Mouse (Mus musculus) thymus, postnatal 0 days (tissue): ENCODE measurements around the gene Sort1. TPM values are rescaled to one million over a fixed set of nuclear protein-coding genes. Genes with fewer than 3 reads are reported as not detected.

ENCODE experiments used
- DNase-seq: peaks from one replicate; pipeline ENCODE4 v3.0.0-alpha.2; 2015; ENCODE audit warnings: low spot score
- polyA plus RNA-seq: library from polyadenylated mRNA; unstranded; fragments of >200 nt; fragmentation: Nextera tagmentation; extraction: Ambion mirVana; gene quantifications from 2 replicates; pipeline ENCODE4 v1.2.1, GENCODE M21; 2015

The Sort1 gene
- polyA plus RNA-seq, 1 experiment from 2014 or later = 2.7 TPM

DNA sequence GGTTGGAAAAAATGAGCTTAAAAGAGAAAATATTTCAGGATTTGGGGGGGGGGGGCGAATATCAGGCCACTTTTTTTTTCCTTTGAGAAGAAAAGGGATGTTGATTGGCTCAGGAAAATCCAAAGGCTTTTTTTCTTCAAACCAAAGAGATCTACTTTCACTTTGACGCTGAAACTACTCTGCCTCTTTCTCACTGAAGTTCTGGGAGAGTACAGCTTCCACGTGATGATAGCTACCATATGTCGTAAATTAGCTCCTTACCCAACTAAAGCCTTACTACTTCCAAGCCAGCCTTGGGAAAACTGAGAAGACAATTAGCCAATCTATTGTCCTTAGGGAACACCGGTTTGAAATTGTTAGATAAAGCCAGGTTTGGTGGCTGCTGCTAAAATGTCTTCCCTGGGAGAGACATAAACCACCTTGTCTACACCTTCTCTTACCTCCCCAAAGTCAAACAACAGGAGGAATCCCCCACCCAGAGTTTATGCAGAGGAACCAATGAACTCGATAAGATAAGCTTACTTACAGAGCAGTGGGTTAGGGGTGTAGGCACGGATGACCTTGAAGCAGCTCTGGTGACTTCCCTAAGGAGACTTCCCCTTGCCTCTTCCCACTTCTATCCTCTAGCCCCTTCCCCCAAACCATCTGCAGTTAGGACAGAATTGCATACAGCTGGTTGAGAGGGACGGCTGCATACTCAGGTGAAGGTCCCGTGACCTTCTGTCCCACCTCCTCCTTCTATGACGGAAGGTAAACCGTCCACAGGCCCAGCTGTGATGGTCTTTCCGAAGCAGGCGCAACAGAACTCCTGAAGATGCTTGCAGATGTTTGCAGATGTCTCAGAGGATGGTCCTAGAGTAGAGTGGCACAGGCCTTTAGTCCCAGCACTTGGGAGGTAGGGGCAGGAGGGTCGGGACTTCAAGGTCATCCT lies 98.3 kb downstream of the Sort1 start:
- peak; percentile 38 for DNase-seq

DNA sequence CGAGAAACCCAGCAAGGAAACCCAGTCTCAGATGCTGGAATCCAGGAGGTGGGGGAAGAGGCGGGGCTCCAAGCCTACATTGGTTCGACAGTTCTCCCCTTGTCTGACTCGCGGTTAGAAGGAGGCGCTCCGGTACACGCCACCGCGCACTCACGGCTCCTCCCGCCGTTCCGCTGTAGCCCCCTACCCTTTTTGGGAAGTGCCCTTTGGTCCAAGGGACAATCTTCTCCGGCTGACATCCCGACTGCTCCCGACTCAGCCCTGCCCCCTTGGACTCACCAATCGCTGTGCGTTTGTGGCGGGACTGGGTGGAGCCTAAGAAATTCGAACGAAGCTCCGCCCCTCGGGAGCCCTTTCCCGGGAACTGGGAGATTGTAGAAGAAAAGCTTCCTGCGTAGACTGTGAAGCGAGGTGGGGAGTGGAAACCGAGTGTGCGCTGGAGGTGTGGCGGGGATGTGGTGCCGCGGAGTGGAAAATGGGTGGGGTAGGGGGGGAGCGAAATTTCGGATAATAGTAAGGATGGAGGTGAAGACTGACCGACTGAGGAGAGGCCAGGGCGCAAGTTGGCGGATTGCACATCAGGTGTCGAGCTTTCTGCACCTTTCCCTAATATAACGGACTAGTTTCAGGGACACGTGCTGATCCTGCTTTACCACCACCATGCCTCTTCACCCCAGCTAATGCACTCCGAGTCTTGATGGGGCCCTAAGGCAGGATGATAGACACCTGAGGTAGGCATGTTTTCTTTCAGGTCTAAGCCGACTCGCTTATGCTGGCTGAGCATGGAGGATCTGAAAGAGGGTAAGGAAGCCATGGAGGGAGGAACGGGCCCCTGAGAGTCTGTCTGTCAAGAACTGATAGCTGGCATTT lies 99.8 kb downstream of the Sort1 start, which contains the start of gene Psrc1:
TSS of gene Psrc1 (plus strand) at position 355 of the 870 bp plus-strand sequence.
- DNase-seq = peak; percentile 68

DNA sequence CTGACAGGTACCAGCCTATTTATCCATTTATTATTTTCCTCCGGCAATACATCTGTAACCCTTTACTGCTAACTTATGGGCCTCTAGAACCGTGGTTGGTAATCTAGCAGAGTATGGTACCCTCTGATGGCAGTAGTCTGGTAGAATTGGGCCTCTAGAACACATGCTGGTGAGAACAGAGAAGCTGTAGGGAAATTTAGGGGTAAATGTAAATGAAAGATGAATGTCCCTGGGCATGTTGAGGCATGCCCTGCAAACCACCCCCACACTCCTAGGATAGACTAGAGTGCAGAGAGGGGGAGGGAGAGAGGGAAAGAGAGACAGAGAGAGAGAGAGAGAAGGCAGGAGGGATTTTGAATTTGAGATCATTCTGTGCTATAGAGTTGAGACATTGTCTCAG lies 100.5 kb downstream of the Sort1 start:
- no peak for DNase-seq

DNA sequence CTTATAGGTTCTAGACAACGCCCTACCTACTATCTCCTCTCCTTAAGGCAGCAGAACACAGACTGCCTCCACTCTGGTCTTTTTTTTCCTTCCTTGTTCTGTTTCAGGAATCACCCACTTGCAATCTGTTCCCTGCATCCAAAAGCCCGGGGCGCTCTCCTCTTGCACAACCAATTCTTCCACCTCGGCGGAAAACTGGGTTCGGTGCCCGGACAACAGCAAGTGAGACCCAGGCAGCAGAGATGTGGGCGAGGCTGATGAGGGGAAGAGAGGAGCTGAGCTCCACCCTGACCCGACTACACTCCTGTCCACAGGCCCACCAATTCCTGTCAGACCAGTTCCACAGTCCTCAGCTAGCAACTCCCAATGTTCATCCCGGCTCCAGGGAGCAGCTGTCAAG lies 102.3 kb downstream of the Sort1 start:
- DNase-seq = no peak

DNA sequence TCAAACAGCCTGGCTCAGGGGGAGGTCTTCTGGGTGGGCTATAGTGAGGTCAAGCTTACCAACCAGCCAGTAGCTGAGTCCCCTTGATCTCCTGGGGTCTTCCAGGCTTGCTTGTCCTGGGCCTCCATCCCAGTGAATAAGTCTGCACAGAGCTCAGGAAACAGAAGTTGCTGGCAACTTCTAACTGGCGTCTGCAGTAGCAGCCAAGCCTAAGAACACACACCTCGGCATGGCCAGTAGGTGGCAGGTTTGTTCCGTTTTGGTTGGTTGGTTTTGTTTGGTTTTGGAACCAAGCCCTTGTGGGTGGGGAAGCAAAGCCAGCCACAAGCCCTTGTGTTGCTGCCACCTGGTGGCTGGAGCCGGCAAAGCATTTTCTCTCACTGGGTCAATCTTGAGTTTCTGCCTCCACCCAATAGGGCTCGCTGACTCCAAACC lies 105.2 kb downstream of the Sort1 start:
- DNase-seq = peak; percentile 97

DNA sequence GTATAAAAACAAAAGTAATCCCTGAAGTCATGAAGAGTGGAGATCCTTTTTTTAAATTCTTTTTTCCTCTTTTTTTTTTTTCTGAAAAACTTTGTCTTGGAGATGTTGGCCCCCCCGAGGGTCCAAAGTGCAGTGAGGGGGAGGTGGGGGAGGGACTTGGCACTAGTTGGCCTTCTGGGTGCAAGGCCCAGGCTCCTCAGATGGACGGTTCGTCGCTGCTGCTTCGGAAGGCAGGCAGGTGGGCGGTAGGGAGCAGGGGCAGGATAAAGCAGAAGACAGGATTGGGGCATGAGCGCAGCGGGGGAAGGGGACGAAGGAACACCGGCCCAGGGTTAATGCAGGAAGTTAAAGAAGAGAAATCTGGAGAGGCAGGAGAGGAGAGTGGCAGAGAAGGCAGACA lies 108.4 kb downstream of the Sort1 start:
- no peak for DNase-seq

DNA sequence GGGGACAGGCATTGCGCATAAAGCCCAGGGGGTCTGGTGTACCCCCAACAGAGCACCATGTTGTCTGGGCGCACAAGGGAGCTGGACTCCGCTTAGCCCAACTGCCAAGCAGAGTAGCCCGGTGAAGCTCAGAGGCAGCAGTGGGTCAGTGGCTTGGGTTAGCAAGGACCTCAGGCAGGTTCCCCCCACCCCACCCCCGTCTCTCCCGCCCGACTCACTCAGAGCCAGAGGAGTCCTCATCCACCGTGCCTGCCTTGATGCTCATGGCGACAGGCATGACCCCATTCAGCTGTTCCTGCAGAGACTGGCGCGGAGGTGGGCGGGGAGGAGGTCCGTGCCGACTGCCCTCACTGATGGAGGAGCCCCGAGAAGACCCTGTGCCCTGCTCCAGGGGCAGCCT lies 108.9 kb downstream of the Sort1 start:
- no peak for DNase-seq

DNA sequence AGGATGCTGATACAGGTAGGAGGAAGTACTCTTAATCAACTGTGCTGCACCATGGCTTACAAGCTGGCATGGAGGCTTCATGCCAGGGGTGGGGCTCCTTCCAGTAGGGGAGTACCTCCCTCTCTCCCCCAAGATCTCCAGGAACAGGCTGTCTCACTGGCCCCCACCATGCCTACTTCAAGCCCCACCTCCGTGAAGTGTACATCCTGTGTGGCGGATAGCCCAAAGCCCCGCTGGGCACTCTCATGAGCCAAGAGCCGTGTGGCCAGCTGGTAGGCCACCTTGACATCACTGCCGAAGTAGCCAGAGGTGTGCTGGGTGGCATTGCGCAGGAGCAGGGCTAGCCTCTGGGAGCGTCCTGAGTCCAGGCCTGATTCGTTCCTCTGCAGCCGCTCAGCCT lies 114.4 kb downstream of the Sort1 start:
- DNase-seq = no peak

DNA sequence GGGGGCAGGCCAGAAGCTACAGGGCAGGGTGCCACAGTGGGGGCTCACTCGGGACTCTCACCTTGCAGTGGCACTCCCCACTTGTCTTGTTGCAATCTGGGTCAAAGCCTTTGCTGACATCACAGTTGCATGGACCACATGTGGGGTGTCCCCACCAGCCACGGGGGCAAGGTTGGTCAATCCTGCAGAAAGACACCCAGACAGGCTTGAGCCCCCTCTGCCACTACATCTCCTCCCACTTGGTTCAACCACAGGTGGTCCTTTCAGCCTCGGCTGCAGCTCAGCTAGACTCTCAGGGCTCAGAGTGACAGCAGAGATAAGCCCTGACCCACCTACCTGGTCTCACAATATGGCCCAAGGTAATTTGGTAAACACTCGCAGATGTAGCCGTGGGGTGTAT lies 116.6 kb downstream of the Sort1 start:
- DNase-seq = no peak

DNA sequence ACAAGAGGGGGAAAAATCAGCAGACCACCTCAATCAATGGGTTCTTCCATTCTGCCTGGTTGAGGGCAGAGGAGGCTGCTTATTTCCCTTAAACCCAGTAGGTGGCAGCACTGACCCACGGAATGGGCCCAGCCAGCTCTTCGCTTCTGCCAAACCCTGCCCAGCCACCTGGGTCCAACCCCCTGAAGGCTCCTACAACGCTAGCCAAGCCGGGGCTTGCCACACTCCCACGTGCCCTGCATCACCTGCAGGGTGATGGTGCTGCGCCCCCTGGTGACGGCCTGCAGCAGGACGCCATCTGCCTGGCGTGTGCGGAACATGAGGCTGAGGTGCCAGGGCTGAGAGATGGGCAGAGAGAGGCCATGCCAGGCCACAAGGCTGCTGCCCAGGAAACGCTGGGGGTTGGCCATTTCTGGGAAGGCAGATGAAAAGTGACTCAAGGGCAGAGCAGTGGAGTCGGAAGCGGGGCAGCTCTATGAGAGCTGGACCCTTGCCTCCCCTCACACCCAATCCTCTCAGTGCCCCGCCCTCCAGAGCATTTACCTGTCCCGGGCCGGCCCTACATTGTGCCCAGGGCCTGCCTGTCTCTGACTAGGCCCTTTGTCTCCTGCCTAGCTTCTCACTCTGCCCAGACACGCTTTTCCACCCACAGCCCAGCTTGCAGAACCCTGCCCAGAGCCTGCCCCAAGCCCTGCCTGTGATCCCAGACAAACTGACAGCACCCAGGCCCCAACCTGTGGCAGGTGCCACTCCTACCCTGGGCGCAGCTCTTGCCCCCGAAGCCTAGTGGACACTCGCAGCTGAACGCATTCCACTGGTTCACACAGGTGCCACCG lies 118.0 kb downstream of the Sort1 start:
- DNase-seq = peak; percentile 97

DNA sequence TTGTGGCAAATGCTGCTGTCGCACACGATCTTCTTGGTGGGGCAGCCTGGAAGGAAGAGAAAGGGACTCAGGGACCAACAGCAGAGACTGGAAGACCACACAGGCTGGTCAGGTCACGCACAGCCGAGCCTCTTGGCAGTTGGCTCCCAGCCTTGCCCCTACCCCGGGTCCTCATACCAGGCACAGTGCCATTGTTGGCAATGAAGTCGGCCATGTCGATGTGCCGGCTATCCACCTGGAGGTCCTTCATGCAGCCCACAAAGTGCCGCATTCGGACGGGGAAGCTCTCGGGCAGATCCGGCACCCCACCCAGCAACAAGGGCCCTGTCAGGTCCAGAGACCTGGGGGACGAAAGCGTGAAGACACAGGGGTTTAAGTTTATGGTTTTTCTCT lies 118.6 kb downstream of the Sort1 start:
- DNase-seq = no peak

DNA sequence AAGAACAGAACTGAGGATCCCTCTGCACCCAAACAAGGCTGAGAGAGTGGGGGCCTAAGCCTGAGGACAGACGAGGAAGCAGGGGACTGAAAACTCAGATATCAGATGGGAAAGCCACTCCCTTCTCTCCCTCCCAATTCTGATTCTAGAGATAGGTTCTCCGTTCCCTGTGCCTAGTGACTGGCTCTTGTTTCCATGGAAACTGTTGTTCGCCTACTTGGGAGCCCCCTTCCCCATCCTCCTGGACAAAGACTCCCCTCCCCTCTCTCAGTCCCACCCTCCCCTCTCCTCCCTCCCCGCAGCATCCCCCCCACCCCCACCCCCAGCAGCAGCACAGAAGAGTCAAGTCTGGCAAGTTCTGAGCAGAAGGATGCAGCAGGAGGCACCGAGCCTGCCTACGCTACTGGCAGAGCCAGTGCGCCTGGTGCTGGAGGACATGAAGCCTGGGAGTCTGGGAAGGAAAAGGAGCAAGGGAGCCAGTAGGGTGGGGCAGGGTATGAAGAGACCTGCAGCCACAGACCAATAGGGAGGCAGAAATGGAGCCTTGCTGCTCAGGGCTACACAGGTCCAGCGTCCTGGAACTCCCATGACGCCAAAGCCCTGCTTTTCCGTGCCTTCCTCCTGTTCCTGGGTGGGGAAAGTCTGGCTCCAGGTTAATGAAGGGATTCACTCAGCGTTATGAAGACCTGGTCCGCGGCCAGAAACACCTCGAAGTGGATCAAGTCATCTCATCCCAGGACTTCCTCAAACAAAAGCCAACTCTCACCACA lies 121.8 kb downstream of the Sort1 start:
- no peak for DNase-seq

DNA sequence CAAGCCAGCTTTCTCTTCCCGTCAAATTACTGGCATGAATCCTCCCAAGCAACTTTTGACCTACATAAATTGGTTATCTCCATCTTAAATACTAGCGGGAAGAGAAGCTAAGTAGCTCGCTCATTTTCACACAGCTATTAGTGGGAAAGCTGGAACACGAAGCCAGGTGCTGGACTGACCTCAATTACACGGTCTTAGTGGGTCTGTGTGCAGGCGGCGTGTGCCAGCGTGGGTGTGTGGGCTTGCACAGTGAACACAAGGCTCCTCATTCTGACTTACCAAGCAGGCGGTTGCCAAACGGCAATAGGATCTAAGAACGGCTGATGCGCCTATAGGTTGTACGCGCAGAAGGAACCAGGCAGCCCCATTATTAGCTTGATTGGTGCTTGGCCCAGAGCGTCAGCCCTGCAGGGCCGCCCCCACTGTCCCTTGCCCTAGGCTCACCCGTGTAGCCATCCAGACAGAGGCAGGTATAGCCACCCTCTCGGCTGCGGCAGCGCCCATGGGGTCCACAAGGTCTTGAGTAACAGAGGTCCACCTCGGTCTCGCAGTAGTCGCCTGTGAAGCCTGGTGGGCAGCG lies 122.5 kb downstream of the Sort1 start:
- DNase-seq = no peak

DNA sequence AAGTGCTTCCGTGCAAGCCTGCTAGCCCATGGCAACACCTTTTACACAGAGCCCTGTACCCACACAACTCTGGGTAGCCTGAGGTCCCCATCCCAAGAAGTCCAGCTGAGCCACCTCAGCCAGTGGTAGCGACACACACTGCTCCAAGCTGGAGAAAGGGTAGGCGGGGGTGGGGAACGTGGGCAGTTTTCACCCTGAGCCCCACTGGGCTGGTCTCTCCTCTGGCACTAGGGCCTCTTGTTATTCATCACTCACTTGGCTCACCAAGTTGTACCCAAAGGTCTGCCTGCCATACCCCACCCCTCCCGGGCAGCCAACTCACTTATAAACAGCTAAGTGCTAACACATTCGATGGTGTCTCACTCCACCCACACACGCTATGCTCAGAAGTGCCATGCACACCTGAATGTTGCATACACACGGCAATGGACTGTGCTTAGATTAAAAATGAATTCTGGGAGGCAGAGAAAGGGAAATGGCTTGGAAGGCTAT lies 124.7 kb downstream of the Sort1 start:
- no peak for DNase-seq

DNA sequence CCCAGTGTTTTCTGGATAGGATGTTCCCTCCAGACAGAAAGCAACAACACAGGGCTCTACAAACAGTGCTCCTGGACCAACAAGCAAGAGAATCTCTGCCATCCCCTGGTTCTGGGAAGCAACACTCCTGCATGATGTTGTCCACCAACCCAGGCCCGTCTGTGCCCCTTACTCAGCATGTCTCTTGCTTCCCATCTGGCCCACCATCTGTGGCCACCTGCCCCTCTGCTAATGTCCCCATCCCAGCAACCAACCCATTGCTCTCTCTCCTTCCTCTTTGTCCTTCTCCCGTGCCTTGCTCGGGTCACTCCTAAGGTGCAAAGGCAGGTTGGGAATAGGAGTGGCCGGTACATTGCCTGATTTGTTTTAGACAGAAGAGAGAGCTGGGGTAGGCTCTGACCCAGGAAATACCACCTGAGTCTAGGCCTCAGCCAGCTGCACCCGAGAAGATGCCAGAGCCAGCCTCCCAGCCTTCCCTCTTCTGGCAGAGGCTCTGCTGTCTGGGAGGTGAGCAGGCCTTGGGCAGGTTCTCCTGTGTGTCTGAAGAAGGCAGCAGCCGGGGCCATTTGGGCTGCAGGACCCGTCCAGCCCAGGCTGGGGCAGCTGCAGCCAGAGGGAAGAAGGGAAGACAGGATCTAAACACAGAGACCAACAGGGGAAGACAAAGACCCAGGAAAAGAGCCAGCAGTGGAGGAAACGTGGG lies 125.9 kb downstream of the Sort1 start:
- DNase-seq = no peak

DNA sequence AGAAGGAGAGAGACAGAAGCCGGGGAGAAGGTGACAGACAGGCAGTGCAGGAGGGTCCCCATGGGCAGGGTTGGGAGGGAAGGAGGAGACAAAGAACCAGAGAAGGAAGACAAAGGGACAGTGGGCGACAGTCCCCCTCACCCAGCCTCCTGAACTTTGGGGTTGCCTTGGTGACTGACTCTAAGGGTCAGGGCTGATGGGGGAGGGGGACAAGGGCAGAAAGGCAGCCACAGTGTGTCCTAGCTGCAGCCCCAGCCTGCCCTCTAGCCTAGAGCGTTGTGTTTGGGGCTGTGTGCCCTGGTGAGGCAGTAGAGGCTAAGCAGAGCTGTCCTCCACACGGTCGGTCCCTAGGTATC lies 126.5 kb downstream of the Sort1 start:
- no peak for DNase-seq
